Mouse (Mus musculus): Measurements from ENCODE around the gene Pbx4. TPM values are rescaled to one million over a fixed set of nuclear protein-coding genes. Genes with fewer than 3 reads are reported as not detected.

Pbx4 gene
- polyA plus RNA-seq, 1 experiment from 2014 or later: 58.8 TPM

DNA sequence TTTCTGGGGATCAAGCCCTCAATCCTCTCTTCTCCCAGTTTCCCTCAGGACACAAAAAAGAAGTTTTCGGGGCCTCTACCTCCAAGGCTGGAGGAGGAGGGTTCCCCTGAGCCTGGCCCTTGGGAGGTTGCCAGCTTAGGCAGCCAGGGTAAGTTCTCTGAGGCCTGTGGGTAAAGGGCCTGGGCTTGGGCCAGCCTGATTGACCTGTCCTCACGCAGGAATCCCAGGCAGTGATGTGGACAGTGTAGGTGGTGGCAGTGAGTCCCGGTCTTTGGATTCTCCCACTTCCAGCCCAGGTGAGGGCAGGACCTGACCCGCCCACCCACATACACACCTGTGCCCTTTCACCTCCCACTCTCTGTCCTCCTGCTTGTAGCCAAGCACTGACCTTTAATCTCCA is 16.9 kb upstream of the Pbx4 start:
- Histone ChIP-seq H3K4me3 (no peak overlapping the region), H3K27me3 (no peaks in the 10 kb centered on the region), H3K27ac (replicated peaks) (no peak overlapping the region), H3K9me3 (no peaks in the 10 kb centered on the region), H3K4me2 (no peak overlapping the region), H3K4me1 (replicated peaks) (no peaks in the 10 kb centered on the region), H3K36me3 (peaks cover 95% of the 10 kb centered on the region), H3K9ac (no peak overlapping the region)
- WGBS: 99% methylated on average over 4 of the region's 4 CpGs
- ATAC-seq (ENCODE audit: low read depth): no peak

DNA sequence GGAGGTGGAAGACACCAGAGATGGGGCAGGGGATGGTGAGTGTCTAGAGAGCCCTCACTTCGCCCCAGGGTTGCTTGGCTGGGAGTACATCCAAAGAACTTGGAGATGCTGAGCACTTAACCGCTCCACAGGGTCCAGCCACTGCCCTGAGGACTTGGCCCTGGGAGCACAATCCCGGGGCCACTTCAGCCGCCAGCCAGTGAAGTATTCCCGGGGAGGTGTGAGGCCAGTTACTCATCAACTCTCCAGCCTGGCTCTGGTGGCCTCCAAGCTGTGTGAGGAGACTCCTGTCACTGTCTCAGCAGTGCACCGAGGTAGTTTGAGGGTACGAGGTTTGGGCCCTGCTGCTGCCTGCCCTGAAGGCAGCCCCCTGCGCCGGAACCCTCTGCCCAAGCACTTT is 11.8 kb upstream of the Pbx4 start:
- Histone ChIP-seq H3K9me3 (no peaks in the 10 kb centered on the region), H3K27ac (replicated peaks) (no peak overlapping the region), H3K4me2 (no peak overlapping the region), H3K36me3 (peaks cover 56% of the 10 kb centered on the region), H3K9ac (no peak overlapping the region), H3K27me3 (no peaks in the 10 kb centered on the region), H3K4me3 (no peak overlapping the region), H3K4me1 (replicated peaks) (peaks cover 42% of the 10 kb centered on the region)
- ATAC-seq (ENCODE audit: low read depth): no peak
- WGBS: 85% methylated on average over 9 of the region's 9 CpGs

DNA sequence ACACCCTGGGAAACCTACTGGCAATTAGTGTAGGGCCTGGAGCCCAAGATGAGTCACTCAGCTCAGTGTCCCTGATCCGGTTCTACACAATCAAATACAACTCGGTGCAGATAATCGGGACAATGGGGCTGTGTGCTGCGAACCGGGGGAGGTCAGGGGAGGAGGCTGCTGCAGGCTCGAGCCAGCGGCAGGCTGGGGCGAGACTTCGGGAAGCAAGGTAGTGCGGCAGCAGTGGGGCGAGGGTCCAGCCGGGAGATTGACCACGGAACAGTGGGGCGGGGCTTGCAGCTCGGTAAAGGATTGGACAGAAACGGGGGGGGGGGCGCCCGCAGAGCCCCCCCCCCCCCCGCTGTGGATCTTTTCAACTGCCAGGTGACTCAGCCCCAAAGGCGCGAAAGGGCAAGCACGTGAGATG is 10.3 kb upstream of the Pbx4 start:
- peak overlapping the region; percentile 79 for H3K9ac ChIP-seq
- peak overlapping the region; percentile 56 for H3K4me3 ChIP-seq
- H3K4me1 ChIP-seq (replicated peaks): peaks cover 45% of the 10 kb centered on the region
- peaks cover 51% of the 10 kb centered on the region for H3K36me3 ChIP-seq
- peak; percentile 67 for ATAC-seq (ENCODE audit: low read depth)
- WGBS: 3% methylated on average over 11 of the region's 22 CpGs
- peak overlapping the region; percentile 56; the same call in 1 of the 2 replicates for H3K27ac ChIP-seq (replicated peaks)
- no peaks in the 10 kb centered on the region for H3K27me3 ChIP-seq
- no peaks in the 10 kb centered on the region for H3K9me3 ChIP-seq
- H3K4me2 ChIP-seq: peak overlapping the region; percentile 86

DNA sequence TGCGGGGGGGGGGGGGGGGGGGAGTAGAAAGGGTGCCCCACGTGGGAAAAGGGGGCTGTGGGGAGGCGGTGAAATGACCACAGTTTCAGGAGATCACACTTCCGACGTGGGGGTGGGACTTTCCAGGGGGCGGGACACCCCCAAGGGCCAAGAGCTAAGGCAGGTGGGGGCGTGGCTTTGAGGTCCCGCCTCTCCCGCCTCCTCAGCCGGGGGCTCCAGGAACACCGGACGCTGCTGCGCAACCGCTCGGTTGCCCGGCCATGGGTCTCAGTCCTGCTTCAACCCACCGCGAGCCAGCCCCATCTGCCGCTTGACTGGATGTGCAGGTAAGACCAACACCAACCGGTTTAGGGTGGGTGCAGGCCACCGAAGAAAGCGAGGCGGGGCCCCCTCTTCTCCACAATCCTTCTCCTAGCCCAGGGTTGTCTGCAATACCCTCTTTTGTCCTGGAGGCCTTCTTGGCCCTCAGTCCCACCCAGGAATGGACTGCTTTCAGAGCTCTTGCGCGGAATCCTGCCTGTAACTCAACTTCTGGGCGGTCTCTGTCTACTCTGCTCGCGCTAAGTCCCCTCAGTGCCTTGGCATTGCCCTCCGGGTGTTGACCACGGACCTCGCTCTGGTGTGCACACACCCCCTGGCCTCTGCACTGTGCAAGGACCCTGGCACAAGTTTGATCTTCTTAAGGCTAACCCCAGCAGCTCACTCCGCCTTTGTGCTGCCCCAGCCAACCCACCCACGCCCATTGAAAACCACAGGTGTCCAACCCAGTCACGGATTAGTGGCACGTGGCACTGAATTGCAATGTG is 9.7 kb upstream of the Pbx4 start, which contains the start of gene Lpar2:
Gene Lpar2 (plus strand): TSS at position 44 of the 806 bp plus-strand sequence.
- peak within 1 kb of the TSS; percentile 86 for H3K4me2 ChIP-seq
- H3K4me1 ChIP-seq (replicated peaks): peaks cover 45% of the 10 kb centered on the region
- no peaks in the 10 kb centered on the region for H3K9me3 ChIP-seq
- peak within 1 kb of the TSS; percentile 79 for H3K9ac ChIP-seq
- peaks cover 48% of the 10 kb centered on the region for H3K36me3 ChIP-seq
- H3K4me3 ChIP-seq: peak within 1 kb of the TSS; percentile 56
- peak; percentile 82 for ATAC-seq (ENCODE audit: low read depth)
- H3K27me3 ChIP-seq: no peaks in the 10 kb centered on the region
- peak within 1 kb of the TSS; percentile 69 for H3K27ac ChIP-seq (replicated peaks)
- under 1% methylated on average over 34 of the region's 35 CpGs for WGBS

DNA sequence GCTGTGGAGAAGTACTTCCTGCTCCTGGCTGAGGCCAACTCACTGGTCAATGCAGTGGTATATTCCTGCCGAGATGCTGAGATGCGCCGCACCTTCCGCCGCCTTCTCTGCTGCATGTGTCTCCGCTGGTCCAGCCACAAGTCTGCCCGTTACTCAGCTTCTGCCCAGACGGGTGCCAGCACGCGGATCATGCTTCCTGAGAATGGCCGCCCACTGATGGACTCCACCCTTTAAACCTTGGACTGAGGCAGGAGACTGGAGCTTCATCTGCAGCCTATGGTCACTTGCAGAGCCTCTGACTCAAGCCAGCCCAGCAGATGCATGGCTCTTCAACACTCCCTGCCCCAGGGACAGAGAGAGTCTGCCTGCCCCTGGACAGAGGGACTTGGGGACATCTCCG is 5.9 kb upstream of the Pbx4 start:
- H3K27ac ChIP-seq (replicated peaks): no peak overlapping the region
- no peak for ATAC-seq (ENCODE audit: low read depth)
- H3K27me3 ChIP-seq: no peaks in the 10 kb centered on the region
- H3K9me3 ChIP-seq: no peaks in the 10 kb centered on the region
- peaks cover 44% of the 10 kb centered on the region for H3K4me1 ChIP-seq (replicated peaks)
- peaks cover 25% of the 10 kb centered on the region for H3K36me3 ChIP-seq
- no peak overlapping the region for H3K4me2 ChIP-seq
- no peak overlapping the region for H3K4me3 ChIP-seq
- WGBS: 94% methylated on average over 12 of the region's 12 CpGs
- H3K9ac ChIP-seq: no peak overlapping the region

DNA sequence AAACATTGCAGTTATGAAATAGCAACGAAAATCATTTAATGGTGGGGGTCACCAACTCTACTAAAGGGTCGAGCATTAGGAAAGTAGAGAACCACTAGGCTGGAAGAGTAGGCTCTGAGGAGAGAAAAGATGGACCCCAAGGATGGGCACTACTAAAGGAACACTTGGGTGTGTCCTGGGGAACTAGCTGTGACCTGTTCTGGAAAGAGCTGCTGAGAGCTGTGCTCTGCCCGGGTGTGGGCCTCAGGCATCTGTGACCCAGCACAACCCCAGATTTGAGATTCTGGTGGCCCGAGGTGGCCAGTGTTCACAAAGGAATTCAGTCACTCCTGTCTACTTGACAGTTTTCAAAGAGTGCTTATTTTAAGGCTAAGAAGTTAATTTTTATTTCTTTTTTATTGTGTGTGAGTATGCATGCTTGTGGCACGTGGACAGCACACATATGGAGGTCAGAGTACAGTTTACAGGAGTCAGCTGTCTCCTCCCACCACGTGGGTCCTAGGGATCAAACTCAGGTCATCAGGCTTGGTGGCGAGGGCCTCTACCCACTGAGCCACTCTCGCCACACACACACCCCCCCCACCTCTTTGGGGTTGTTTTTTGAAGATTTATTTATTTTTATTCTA is 4.9 kb downstream of the Pbx4 start:
- Histone ChIP-seq H3K27ac (replicated peaks) (no peak overlapping the region), H3K36me3 (0 out of 2 replicates have a peak, but pooled peaks cover 17% of the 10 kb centered on the region), H3K9me3 (no peaks in the 10 kb centered on the region), H3K4me1 (replicated peaks) (peaks cover 20% of the 10 kb centered on the region), H3K4me3 (no peak overlapping the region), H3K9ac (no peak overlapping the region), H3K27me3 (no peaks in the 10 kb centered on the region), H3K4me2 (no peak overlapping the region)
- ATAC-seq (ENCODE audit: low read depth): no peak
- 80% methylated on average over 8 of the region's 8 CpGs for WGBS

DNA sequence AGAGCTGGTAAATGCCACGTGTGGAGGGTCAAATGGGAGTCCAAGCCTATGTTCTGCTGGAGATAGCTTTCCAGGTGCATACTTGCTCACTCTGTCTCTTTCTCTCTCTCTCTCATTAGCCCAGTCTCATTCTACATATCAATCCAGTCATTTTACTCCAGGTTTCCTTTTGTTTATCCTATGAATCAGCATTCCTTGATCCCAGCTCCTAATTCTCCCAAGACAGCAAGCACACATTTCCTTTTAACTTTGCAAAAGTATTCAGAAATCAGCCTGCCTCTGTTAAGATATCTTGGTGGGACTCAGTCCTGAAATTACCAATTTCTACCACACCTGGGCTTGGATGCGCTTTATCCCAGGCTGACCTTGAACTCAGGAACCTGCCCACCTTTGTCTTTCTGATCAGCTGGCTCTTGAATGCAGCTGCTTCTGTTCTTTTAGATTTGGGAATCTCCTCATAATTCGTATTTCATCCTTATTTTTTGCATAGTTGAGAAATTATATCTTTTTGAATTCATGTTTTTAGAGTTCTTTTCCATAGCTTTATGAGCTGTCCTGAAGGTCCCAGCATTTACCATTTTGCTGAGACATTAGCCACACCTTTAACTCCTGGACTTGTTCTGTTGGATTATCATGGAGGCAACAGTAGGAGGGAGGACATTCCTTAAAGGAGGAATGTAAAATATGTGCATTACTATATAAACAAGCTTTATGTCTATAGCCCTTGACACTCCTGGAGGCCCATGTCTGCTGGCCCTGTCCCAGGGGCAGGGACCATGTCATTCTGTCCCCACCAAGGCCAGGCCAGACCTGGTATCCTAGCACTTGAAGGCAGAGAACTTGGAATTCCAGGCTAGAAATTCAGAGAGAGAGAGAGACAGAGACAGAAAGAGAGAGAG is 15.1 kb downstream of the Pbx4 start:
- Histone ChIP-seq H3K4me3 (no peak overlapping the region), H3K27ac (replicated peaks) (no peak overlapping the region), H3K4me2 (no peak overlapping the region), H3K9me3 (no peaks in the 10 kb centered on the region), H3K36me3 (peaks cover 12% of the 10 kb centered on the region; the same call in 1 of the 2 replicates), H3K9ac (no peak overlapping the region), H3K27me3 (no peaks in the 10 kb centered on the region), H3K4me1 (replicated peaks) (no peaks in the 10 kb centered on the region)
- WGBS: 81% methylated on average over 3 of the region's 3 CpGs
- ATAC-seq (ENCODE audit: low read depth): no peak

DNA sequence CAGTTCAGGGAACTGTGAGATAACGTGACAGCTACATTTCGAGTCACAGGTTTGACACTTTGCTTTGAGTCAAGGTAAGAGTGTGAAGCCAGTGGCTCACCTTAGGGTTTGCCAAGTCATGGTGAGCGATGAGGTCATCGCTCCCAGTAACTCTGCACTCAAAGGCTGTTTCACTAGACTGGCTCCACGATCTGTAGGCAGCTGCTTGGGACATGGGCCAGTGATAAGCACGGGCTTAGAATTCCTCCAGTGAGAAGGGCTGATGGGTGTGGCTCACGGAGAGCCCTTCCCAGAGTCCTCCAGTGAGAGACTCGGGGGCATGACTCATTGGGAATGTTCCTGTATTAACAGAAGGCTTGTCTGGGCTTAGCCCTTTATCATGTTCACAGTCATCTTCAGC is 16.7 kb downstream of the Pbx4 start:
- Histone ChIP-seq H3K27ac (replicated peaks) (no peak overlapping the region), H3K27me3 (no peaks in the 10 kb centered on the region), H3K4me2 (no peak overlapping the region), H3K9me3 (no peaks in the 10 kb centered on the region), H3K4me3 (no peak overlapping the region), H3K36me3 (peaks cover 12% of the 10 kb centered on the region; the same call in 1 of the 2 replicates), H3K9ac (no peak overlapping the region), H3K4me1 (replicated peaks) (no peaks in the 10 kb centered on the region)
- 90% methylated on average over 8 of the region's 8 CpGs for WGBS
- no peak for ATAC-seq (ENCODE audit: low read depth)

DNA sequence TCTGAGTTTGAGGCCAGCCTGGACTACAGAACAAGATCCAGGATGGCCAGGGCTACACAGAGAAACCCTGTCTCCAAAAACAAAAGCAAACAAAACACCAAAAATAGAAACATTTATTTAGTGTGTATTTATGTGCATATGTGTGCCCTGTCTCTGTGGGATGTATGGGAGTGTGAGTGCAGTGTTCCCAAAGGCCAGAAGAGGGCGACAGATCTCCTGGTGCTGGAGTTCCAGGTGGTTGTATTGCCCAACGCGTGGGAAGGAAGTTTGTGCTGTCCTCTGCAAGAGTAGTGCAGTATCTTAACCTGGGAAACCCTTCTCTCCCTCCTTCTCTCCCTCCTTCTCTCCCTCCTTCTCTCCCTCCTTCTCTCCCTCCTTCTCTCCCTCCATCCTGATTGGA is 17.6 kb downstream of the Pbx4 start:
- Histone ChIP-seq H3K9ac (no peak overlapping the region), H3K4me2 (no peak overlapping the region), H3K36me3 (peaks cover 12% of the 10 kb centered on the region; the same call in 1 of the 2 replicates), H3K27me3 (no peaks in the 10 kb centered on the region), H3K9me3 (no peaks in the 10 kb centered on the region), H3K4me3 (no peak overlapping the region), H3K4me1 (replicated peaks) (no peaks in the 10 kb centered on the region), H3K27ac (replicated peaks) (no peak overlapping the region)
- no peak for ATAC-seq (ENCODE audit: low read depth)
- 44% methylated on average over 3 of the region's 3 CpGs for WGBS

DNA sequence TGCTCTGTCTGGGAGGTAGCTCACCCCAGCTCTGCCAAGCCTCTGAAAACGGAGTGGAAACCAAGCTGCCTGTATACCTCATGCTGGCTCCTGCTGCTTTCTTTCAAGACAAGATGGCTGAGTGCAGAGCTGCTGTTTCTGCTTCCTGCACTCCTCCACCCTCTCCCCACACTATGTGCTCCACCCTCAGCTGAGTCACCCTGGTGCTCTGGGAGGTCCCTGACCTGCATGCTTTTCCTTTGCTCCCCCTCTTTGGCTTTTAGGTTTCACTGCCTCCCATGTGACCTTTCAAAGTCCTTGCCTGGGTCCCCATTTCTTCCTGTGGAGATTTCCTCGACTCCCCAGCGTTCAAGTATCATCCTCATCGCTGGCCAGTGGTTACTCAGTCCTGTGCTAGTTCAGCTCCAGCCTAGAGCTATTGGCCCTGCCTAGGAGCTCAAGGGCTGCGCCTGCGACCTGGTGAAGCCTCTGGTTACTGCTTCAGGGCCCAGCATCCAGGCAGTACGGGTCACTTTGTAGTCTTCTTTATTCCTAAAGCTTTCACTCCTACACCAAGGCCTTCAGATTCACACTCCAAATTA is 18.7 kb downstream of the Pbx4 start:
- Histone ChIP-seq H3K4me3 (no peak overlapping the region), H3K36me3 (peaks cover 12% of the 10 kb centered on the region; the same call in 1 of the 2 replicates), H3K4me2 (no peak overlapping the region), H3K9ac (no peak overlapping the region), H3K27ac (replicated peaks) (no peak overlapping the region), H3K4me1 (replicated peaks) (no peaks in the 10 kb centered on the region), H3K27me3 (no peaks in the 10 kb centered on the region), H3K9me3 (no peaks in the 10 kb centered on the region)
- WGBS: 83% methylated on average over 7 of the region's 7 CpGs
- no peak for ATAC-seq (ENCODE audit: low read depth)

DNA sequence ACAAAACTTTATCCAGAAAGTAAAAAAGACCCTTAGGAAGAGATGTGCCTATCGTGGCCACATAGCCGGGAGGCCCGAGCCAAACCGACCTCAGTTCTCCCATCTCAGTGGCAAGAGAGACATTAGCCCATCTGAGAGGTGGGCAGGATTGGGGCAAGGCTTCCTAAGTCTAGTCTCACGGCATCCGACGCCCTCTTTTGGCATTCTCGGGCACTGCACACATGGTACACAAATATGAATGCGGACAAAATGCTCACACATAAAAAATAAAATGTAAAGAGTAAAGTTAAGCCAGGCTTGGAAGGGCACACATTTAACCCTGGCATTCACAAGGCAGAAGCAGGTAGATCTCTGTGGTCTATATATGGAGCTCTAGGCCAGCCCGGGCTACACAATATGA is 21.6 kb downstream of the Pbx4 start:
- ATAC-seq (ENCODE audit: low read depth): no peak
- Histone ChIP-seq H3K27ac (replicated peaks) (no peak overlapping the region), H3K4me3 (no peak overlapping the region), H3K4me1 (replicated peaks) (no peaks in the 10 kb centered on the region), H3K27me3 (no peaks in the 10 kb centered on the region), H3K9ac (no peak overlapping the region), H3K36me3 (peaks cover 12% of the 10 kb centered on the region), H3K9me3 (no peaks in the 10 kb centered on the region), H3K4me2 (no peak overlapping the region)
- WGBS: 93% methylated on average over 10 of the region's 10 CpGs
